Mouse (Mus musculus) megakaryocyte, embryonic 14.5 days (primary cell): ENCODE data around the gene Mink1. TPM values are rescaled to one million over a fixed set of nuclear protein-coding genes. Genes with fewer than 3 reads are reported as not detected.
A peak's percentile ranks its signal among the peaks of the same experiment; 100 is the strongest.
"Not testable (repeated sequence)": the region's sequence is repeated elsewhere in the genome, so short reads cannot be mapped to it uniquely, and the experiment has no call there.

Experiments used
- H3K27me3 ChIP-seq: replicated peaks from 2 replicates; pipeline ENCODE3; 2012; ENCODE audit warnings: inconsistent platforms
- H3K36me3 ChIP-seq: replicated peaks from 2 replicates; pipeline ENCODE3; 2012; ENCODE audit warnings: low read length, inconsistent platforms, mixed read lengths
- H3K4me1 ChIP-seq: 2 replicates; pipeline ENCODE4 v1.6.1; 2012; ENCODE audit warnings: inconsistent platforms
- H3K4me3 ChIP-seq: replicated peaks from 2 replicates; pipeline ENCODE3; 2012; ENCODE audit warnings: moderate library complexity, mild to moderate bottlenecking, inconsistent platforms
- H3K9me3 ChIP-seq: 2 replicates; pipeline ENCODE4 v1.6.1; 2012; ENCODE audit warnings: inconsistent platforms
- FLI1 ChIP-seq: IDR thresholded peaks from 2 replicates; pipeline ENCODE4 v1.6.1; 2012; ENCODE audit warnings: low read length, inconsistent platforms, mixed read lengths
- GATA1 ChIP-seq: IDR thresholded peaks from 3 replicates; pipeline ENCODE4 v1.6.1; 2012; ENCODE audit warnings: mixed read lengths, low read length, inconsistent platforms, borderline replicate concordance
- polyA plus RNA-seq: library from polyadenylated mRNA; stranded (reverse); fragments of >175 nt; gene quantifications from 2 replicates; pipeline ENCODE4 v1.2.3, GENCODE M21; 2012; ENCODE audit warnings: low replicate concordance; ENCODE audit not compliant: insufficient read depth

Mink1 gene
- polyA plus RNA-seq, 1 experiment = 129 TPM

DNA sequence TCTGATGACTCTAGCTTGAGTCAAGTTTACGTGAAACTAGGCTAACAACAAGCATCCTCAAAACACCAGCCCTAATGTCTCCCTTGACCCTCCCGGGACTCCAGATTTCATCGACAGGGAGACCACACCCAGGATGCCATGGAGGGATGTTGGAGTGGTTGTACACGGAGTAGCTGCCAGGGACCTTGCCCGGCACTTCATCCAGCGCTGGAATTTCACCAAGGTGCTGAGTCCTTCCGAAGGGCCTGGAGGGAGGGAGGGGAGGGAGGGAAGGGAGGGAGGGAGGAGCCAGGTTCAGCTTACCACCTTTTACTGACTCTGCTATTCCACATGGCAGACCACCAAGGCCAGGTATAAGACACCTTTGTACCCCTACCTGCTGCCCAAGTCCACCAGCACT, 8.7 kb upstream of the Mink1 start:
- TF ChIP-seq GATA1 (no peak), FLI1 (no peak)
- no peaks in the 10 kb centered on the region for H3K9me3 ChIP-seq
- peaks cover 9% of the 10 kb centered on the region for H3K36me3 ChIP-seq
- H3K4me3 ChIP-seq = no peak overlapping the region
- H3K4me1 ChIP-seq = peaks cover 53% of the 10 kb centered on the region
- peaks cover 45% of the 10 kb centered on the region for H3K27me3 ChIP-seq

DNA sequence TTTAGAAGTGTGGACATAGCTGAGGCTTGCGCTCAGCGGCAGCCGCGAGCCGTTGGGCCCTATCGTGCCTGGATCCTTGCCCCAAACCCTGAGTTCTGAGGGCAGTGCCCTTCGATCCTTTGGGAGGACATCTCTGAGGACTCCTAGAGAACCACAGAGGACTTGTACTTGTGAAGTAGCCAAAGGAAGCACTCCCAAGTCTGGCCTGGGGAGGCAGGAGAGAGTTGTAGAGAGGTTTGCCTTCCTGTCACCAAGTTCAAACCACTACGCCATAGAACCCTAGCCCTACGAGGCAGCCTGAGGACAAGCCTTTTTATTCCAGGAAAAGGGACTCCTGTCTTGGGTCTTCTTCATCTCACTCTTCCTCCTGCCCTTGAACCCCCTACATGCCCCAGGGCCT, 5.1 kb upstream of the Mink1 start:
- peaks cover 9% of the 10 kb centered on the region for H3K36me3 ChIP-seq
- TF ChIP-seq GATA1 = no peak
- no peak for TF ChIP-seq FLI1
- no peak overlapping the region for H3K4me3 ChIP-seq
- no peaks in the 10 kb centered on the region for H3K9me3 ChIP-seq
- H3K27me3 ChIP-seq = peaks cover 34% of the 10 kb centered on the region
- H3K4me1 ChIP-seq = peaks cover 59% of the 10 kb centered on the region

DNA sequence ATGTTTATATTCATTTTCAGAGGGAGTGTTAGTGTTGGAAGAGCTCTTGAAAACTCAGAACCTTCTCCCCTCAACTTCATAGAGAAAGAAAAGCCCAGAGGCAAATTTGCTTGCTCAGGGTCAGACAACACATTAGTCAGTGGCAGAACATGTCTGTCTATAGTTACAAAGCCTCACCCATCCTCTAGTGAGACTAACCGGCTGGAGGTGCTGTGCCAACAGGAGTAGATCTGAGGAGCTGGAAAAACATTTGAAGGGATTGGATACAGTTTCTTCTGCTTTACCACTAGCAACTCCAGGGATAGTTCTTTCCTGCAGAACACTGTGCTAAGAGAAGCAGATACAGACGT, 769 bp upstream of the Mink1 start:
- Histone ChIP-seq H3K36me3 (peaks cover 31% of the 10 kb centered on the region), H3K4me1 (peaks cover 72% of the 10 kb centered on the region), H3K27me3 (peaks cover 4% of the 10 kb centered on the region), H3K9me3 (no peaks in the 10 kb centered on the region), H3K4me3 (peak overlapping the region; percentile 98)
- TF ChIP-seq GATA1 (no peak), FLI1 (no peak)

DNA sequence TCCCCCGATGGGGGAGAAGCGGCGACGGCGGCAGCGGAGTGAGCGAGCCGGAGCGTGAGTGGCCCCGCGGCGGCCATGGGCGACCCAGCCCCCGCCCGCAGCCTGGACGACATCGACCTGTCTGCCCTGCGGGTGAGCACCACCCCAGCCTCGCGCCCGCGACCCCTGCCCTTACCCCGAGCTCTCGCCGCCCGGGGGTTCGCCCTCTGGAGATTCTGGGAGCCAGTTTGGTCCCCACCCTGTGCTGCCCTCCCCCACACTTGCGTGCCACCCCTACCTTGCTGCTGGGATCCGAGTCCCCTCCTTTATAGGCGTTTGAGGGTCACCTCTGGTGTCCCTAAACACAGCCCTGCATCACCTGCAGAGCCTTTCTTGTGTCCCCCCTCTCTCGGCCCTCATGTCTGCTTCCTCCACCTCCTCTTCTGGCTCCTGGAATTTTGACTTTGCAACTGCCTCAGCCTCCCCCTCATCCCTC, 351 bp downstream of the Mink1 start:
- TF ChIP-seq GATA1 (no peak), FLI1 (no peak)
- Histone ChIP-seq H3K36me3 (peaks cover 32% of the 10 kb centered on the region), H3K4me1 (peaks cover 74% of the 10 kb centered on the region), H3K27me3 (no peaks in the 10 kb centered on the region), H3K9me3 (no peaks in the 10 kb centered on the region), H3K4me3 (peak overlapping the region; percentile 98)

DNA sequence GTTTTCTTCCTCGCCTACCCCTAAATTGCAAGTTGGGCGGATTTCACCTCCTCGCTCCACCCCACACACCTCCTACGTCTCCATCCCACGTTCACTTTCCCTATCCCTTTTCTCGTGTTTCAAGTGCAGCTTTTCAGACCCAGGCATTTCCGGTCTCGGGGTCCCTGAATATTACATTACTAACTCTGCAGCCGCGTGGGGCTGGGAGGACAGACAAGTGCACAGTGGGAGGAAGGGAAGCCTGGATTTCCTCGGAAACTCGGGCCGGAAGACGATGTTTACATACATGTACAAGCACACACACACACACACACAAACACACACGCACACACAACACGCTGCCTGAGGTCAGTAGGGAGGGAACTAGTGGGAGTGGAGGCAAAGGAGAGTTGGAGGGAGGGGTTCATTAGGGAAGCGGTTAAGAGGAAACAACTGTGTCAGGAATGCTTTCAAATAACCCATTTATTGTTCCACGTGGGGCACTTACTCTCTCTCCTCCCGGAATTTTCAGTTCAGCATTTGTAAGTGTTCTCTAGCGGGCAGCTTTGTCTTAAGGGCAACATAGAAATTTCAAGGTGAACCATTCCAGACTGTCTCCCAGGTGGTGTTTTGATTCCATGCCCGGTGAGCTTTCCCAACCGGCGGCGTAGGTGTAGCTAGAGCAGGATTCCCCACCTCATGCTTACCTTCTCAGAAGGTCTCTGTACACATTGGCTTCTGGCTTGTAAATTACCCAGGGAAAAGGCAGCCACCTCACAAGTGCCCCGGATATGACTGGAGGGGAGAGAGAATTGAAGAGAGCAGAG, 992 bp downstream of the Mink1 start:
- H3K4me1 ChIP-seq = peaks cover 77% of the 10 kb centered on the region
- H3K9me3 ChIP-seq = no peaks in the 10 kb centered on the region
- peak overlapping the region; percentile 98 for H3K4me3 ChIP-seq
- TF ChIP-seq GATA1 = no peak
- TF ChIP-seq FLI1 = no peak
- no peaks in the 10 kb centered on the region for H3K27me3 ChIP-seq
- H3K36me3 ChIP-seq = peaks cover 39% of the 10 kb centered on the region

DNA sequence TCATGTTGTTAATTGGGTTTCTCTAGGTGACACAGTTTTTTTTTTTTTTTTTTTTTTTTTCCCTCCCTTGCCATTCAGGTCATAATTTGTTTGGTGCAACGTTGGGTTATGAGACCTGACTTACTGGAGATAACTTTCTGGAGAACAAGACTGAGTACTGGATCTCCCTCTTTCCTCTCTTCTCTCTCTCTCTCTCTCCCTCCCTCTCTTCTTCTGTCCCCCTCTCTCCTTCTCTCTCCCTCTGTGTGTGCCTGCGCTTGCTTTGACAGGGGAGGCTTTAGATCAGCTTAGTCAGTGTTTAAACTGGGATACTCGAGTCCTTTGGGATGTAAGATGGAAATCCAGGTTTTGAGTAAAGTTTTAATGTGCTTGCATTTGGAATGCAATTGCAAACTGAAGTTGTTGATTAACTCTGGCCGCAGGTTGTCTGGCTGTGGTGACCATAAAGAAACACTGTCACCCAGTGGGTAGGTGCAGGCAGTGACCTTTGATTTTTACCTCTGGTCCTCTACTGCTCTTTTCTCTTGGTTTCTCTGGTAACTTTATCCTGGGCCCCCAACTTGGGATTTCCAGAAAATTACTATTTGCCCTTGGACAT, 1.7 kb downstream of the Mink1 start:
- H3K4me3 ChIP-seq = peak overlapping the region; percentile 98

DNA sequence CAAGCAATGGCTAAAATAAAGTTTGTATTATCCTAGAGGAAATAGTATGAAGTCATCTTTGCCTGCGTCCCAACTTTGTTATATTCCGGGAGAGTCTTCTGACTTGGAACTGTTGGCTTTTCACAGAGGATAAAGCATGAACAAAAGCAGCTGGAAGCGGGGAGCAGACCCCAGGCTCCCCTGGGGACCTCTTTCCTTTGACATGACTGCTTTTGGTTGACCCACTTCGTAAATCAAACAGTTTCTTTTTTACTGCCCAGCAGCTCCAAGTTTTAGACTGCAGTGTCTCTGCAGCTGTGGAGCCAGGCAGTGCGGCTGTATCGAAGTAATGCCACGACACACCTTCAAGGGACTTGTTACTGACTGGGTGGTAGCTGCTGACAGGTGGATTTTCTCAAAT, 3.9 kb downstream of the Mink1 start:
- Histone ChIP-seq H3K9me3 (no peaks in the 10 kb centered on the region), H3K36me3 (peaks cover 59% of the 10 kb centered on the region), H3K4me3 (peak overlapping the region; percentile 38), H3K27me3 (no peaks in the 10 kb centered on the region), H3K4me1 (peaks cover 87% of the 10 kb centered on the region)
- TF ChIP-seq FLI1 (no peak), GATA1 (no peak)

More for the DNA sequence above, 1.7 kb downstream of the Mink1 start:
- Histone ChIP-seq H3K9me3 (no peaks in the 10 kb centered on the region), H3K27me3 (no peaks in the 10 kb centered on the region), H3K36me3 (peaks cover 46% of the 10 kb centered on the region), H3K4me1 (peaks cover 77% of the 10 kb centered on the region)
- TF ChIP-seq GATA1 (no peak), FLI1 (no peak)

DNA sequence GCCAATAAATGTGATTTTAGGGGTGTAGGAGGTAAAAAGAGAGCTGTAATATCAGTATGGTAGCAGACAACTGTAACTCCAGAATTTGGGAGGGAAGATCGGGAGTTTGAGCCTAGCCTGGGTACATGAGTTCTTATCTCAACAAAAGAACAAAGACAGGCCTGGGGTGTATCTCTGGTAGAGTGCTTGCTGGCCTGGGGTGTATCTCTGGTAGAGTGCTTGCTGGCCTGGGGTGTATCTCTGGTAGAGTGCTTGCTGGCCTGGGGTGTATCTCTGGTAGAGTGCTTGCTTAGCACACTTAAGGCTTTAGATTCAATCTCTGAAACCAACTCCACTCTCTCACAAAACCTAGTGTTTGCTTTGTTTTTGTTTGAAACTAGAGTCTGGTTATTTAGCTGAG, 7.9 kb downstream of the Mink1 start:
- peaks cover 99% of the 10 kb centered on the region for H3K4me1 ChIP-seq
- H3K36me3 ChIP-seq = peaks cover 87% of the 10 kb centered on the region
- H3K9me3 ChIP-seq, H3K27me3 ChIP-seq, H3K4me3 ChIP-seq: not testable (repeated sequence)

DNA sequence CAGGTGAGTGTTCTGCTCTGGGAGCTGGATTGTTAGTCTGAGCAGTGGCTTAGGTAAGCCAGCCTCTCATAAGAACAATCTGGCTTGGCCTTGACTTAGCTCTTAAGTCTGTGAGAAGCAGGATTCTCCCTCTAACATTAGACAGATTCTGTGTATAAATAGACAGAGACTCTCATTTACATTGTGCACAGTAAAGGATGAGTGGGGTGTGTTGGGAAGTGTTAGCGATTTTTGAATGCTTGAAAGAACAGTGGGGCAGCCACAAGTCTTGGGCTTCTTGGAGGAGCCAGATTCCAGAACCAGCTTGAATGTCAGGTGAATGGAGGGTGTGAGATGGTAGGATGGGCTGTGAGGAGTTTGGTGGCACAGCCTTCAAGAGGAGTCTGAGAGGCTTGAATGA, 9.0 kb downstream of the Mink1 start:
- Histone ChIP-seq H3K27me3 (no peaks in the 10 kb centered on the region), H3K4me1 (peaks cover 96% of the 10 kb centered on the region), H3K9me3 (no peaks in the 10 kb centered on the region), H3K4me3 (peak overlapping the region; percentile 83), H3K36me3 (peaks cover 84% of the 10 kb centered on the region)
- TF ChIP-seq GATA1 = no peak
- TF ChIP-seq FLI1 = no peak

DNA sequence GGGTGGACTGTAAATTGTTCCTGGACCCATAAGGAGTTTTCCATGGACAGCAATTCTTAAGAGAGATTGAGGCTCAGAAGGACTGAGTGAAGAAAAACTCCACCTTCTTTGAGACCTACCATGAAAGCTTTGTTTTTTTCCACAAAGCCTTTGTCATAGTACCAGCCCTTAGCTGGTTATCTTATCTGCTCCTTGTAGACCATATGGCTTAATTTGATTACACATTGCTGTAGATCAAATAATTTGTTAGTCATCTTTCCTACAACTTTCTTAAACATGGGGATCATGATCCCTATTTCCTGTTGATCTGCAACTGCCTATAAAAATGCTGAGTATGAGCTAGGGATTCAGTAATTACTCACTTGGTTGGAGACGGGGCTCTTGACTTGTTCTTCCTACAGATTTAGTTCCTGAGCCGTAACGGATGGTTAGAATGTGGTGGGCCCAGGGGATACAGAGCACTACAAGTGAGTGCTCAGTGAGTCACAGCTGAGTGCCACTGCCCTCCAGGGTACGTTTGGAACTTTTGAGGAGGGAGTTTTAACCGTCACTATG, 9.7 kb downstream of the Mink1 start:
- Histone ChIP-seq H3K9me3 (no peaks in the 10 kb centered on the region), H3K36me3 (peaks cover 84% of the 10 kb centered on the region), H3K4me3 (peak overlapping the region; percentile 29), H3K27me3 (no peaks in the 10 kb centered on the region), H3K4me1 (peaks cover 96% of the 10 kb centered on the region)
- no peak for TF ChIP-seq FLI1
- no peak; the same call in 2 of the 3 replicates for TF ChIP-seq GATA1

DNA sequence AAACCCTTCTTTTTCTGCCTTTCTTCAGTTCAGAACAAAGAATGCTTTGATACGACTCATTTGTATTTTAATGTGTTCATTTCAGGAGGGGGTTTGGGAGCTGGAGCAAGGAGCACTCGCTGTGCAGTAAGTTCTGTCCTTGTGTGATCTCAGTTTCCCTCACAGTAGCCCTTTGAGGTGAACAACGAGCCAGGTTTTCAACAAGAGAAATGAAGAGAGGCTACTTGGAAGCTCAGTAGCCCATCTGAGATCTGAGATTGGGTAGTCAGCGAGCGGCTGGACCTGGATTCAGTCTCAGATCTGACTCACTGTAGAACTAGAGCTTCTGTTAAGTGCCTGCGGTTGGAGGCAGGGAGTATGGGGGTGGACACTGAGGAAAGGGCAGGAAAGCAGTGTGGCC, 11.2 kb downstream of the Mink1 start:
- Histone ChIP-seq H3K9me3 (no peaks in the 10 kb centered on the region), H3K27me3 (no peaks in the 10 kb centered on the region), H3K4me3 (no peak overlapping the region), H3K4me1 (peaks cover 96% of the 10 kb centered on the region), H3K36me3 (peaks cover 84% of the 10 kb centered on the region)
- TF ChIP-seq GATA1 (no peak), FLI1 (no peak)
